Mouse (Mus musculus): ENCODE measurements around the gene Mitd1. TPM values are rescaled to one million over a fixed set of nuclear protein-coding genes. Genes with fewer than 3 reads are reported as not detected.

The Mitd1 gene
- total and polyA plus RNA-seq, 3 experiments, result 13.3 to 28.1 (median 19.9) TPM

DNA sequence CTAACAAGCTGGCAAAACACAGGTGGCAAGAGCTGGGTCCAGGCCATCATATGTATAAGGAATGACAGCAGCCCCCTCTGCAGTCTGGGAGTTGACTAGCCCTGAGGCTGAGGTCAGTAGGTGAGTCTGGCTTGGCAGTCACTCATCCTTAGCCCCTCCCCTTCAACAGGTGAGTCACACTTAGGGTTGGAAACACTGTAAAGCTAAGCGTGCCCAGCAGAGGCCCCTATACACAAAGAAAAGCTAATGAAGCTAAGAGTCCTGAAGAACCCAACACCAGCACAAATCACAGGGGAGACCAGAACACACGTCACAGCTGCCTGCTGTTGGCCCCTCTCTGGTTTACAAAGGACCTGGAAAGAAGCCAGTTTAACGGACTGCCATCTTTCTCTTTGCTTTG is 41.6 kb upstream of the Mitd1 start (continued):
- TF ChIP-seq KAT2A (IDR thresholded peaks at IDR 0.05; ENCODE audit: insufficient replicate concordance, low read length) (no peak), CHD1 (IDR thresholded peaks at IDR 0.05; ENCODE audit: low read depth, low read length) (no peak), EP300 (IDR thresholded peaks at IDR 0.05; ENCODE audit: low read length) (no peak), ELF1 (IDR thresholded peaks at IDR 0.05; ENCODE audit: low read depth, low read length) (no peak), ETS1 (conservative IDR thresholded peaks at IDR 0.05; ENCODE audit: low read depth, low read length) (no peak), JUN (IDR thresholded peaks at IDR 0.05; ENCODE audit: insufficient read depth, low read depth, low read length) (no peak), ZC3H11A (IDR thresholded peaks at IDR 0.05; ENCODE audit: low read depth, low read length) (no peak), RCOR1 (conservative IDR thresholded peaks at IDR 0.05; ENCODE audit: low read depth, low read length) (no peak), HCFC1 (IDR thresholded peaks at IDR 0.05; ENCODE audit: low read depth, low read length) (no peak), MAZ (IDR thresholded peaks at IDR 0.05; ENCODE audit: low read depth, low read length) (no peak), POLR2AphosphoS2 (IDR thresholded peaks at IDR 0.05; ENCODE audit: low read depth, low read length) (no peak), CTCF (conservative IDR thresholded peaks at IDR 0.05 in 1 of 2, IDR thresholded peaks at IDR 0.05 in 1 of 2; ENCODE audit: low read depth in 2 of 2, low read length in 2 of 2) (peak in 1 of 2 experiments; percentile 62; a peak in 2 of 4 replicates), SMC3 (IDR thresholded peaks at IDR 0.05; ENCODE audit: low read depth, low read length) (peak; percentile 38), PAX5 (IDR thresholded peaks at IDR 0.05; ENCODE audit: low read length) (no peak), POLR2A (IDR thresholded peaks at IDR 0.05; ENCODE audit: low read depth, low read length) (no peak), TBP (conservative IDR thresholded peaks at IDR 0.05; ENCODE audit: low read depth, low read length) (no peak)

DNA sequence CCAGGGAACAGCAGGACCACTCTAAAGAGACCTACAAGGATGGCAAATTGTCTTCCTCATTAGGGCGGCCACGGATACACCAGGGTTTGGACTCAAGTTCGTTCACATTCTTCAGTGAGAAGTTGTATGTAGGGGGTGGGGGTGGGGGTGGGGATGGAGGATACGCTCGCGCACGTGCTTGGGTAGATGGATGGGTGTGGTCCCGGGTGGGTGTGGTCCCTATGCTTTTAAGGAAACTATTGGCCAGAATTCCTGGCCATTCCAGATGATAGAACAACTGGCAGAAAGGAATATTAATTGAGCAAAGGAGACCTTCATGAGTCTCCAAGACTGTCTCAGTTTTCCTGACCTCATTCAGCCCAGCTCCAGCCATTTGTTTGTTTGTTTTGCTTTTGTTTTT is 35.8 kb upstream of the Mitd1 start:
- Histone ChIP-seq H3K9me3 (replicated peaks; ENCODE audit: low read length) (no peaks in the 10 kb centered on the region), H3K9ac (ENCODE audit: insufficient read depth, low read depth) (no peak overlapping the region), H3K36me3 (replicated peaks in 1 of 2; ENCODE audit: control insufficient read depth in 1 of 2, insufficient read depth in 1 of 2, low read length in 1 of 2) (no peaks in the 10 kb centered on the region), H3K27me3 (replicated peaks) (no peaks in the 10 kb centered on the region), H3K4me1 (ENCODE audit: control insufficient read depth in 1 of 2, insufficient read depth in 2 of 2) (no peaks in the 10 kb centered on the region), H3K79me2 (replicated peaks; ENCODE audit: control insufficient read depth, extremely low read depth, insufficient read depth, poor library complexity, severe bottlenecking) (no peaks in the 10 kb centered on the region), H3K4me2 (ENCODE audit: insufficient read depth, low read depth, poor library complexity, severe bottlenecking) (no peak overlapping the region; the same call in 1 of the 2 replicates), H3K27ac (ENCODE audit: insufficient read depth, low read depth) (no peak overlapping the region), H3K4me3 (replicated peaks in 1 of 3; ENCODE audit: low read depth in 2 of 3, low read length in 2 of 3, poor library complexity in 1 of 3) (no peak overlapping the region)
- TF ChIP-seq BHLHE40 (IDR thresholded peaks at IDR 0.05; ENCODE audit: low read depth, low read length), result 0 out of 2 replicates have a peak, but pooled peaks have one; percentile 15
- no peak for TF ChIP-seq ETS1 (conservative IDR thresholded peaks at IDR 0.05; ENCODE audit: low read depth, low read length)
- dilution Hi-C loops (cut with MboI; ENCODE audit: extremely low pct_ligation_motif_present, extremely low pct_unique_long_range_greater_than_20kb, low sequenced_read_pairs) (no loop called here), in situ Hi-C loops (cut with MboI; ENCODE audit: low pct_ligation_motif_present, low pct_unique_long_range_greater_than_20kb, low sequenced_read_pairs) (no loop called here)
- no peak for DNase-seq (ENCODE audit: extremely low read depth)

DNA sequence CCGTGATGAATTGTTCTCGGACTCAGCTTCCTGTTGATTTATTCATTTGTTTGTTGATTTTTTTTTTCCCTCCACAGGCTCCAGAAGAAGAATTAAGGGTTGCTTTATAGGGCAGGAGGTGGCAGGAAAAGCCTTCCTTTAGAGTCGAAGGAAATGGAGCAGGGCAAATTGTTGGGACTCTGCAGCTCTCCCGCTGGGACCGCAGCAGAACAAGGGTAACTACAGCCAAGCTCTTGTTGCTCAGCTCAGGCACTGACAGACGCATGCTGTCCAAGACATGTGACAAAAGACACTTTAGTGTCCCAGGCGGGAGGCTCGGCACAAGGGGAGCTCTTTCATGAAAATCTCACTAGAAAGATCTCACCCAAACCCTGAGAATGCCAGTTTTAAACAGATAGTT is 32.3 kb upstream of the Mitd1 start:
- Histone ChIP-seq H3K27me3 (replicated peaks) (no peaks in the 10 kb centered on the region), H3K27ac (ENCODE audit: insufficient read depth, low read depth) (no peak overlapping the region), H3K79me2 (replicated peaks; ENCODE audit: control insufficient read depth, extremely low read depth, insufficient read depth, poor library complexity, severe bottlenecking) (no peaks in the 10 kb centered on the region), H3K9me3 (replicated peaks; ENCODE audit: low read length) (no peaks in the 10 kb centered on the region), H3K4me3 (replicated peaks in 1 of 3; ENCODE audit: low read depth in 2 of 3, low read length in 2 of 3, poor library complexity in 1 of 3) (no peak overlapping the region), H3K4me1 (ENCODE audit: control insufficient read depth in 1 of 2, insufficient read depth in 2 of 2) (peaks cover 4 to 7% of the 10 kb centered on the region in 2 experiments; a peak in 1 of 4 replicates), H3K9ac (ENCODE audit: insufficient read depth, low read depth) (no peak overlapping the region), H3K36me3 (replicated peaks in 1 of 2; ENCODE audit: control insufficient read depth in 1 of 2, insufficient read depth in 1 of 2, low read length in 1 of 2) (no peaks in the 10 kb centered on the region), H3K4me2 (ENCODE audit: insufficient read depth, low read depth, poor library complexity, severe bottlenecking) (no peak overlapping the region)
- in situ Hi-C loops (cut with MboI; ENCODE audit: low pct_ligation_motif_present, low pct_unique_long_range_greater_than_20kb, low sequenced_read_pairs), result no loop called here
- dilution Hi-C loops (cut with MboI; ENCODE audit: extremely low pct_ligation_motif_present, extremely low pct_unique_long_range_greater_than_20kb, low sequenced_read_pairs), result no loop called here
- TF ChIP-seq ZNF384 (IDR thresholded peaks at IDR 0.05; ENCODE audit: low read depth, low read length), result no peak
- no peak for TF ChIP-seq E2F4 (IDR thresholded peaks at IDR 0.05; ENCODE audit: insufficient replicate concordance, low read depth, low read length)
- TF ChIP-seq POLR2A (IDR thresholded peaks at IDR 0.05; ENCODE audit: low read depth, low read length), result no peak
- TF ChIP-seq USF1 (IDR thresholded peaks at IDR 0.05; ENCODE audit: low read depth, low read length), result no peak
- no peak for TF ChIP-seq CTCF (conservative IDR thresholded peaks at IDR 0.05 in 1 of 2, IDR thresholded peaks at IDR 0.05 in 1 of 2; ENCODE audit: low read depth in 2 of 2, low read length in 2 of 2)
- TF ChIP-seq ELF1 (IDR thresholded peaks at IDR 0.05; ENCODE audit: low read depth, low read length), result no peak
- no peak for TF ChIP-seq ETS1 (conservative IDR thresholded peaks at IDR 0.05; ENCODE audit: low read depth, low read length)
- no peak for TF ChIP-seq JUN (IDR thresholded peaks at IDR 0.05; ENCODE audit: insufficient read depth, low read depth, low read length)
- no peak for TF ChIP-seq HCFC1 (IDR thresholded peaks at IDR 0.05; ENCODE audit: low read depth, low read length)
- DNase-seq (ENCODE audit: extremely low read depth), result no peak
